Mouse (Mus musculus): ENCODE data around the gene BC107364. TPM values are rescaled to one million over a fixed set of nuclear protein-coding genes. Genes with fewer than 3 reads are reported as not detected.

The BC107364 gene
- total RNA-seq, 2 experiments from 2014 or later = not detected

Other genes with a start within 250 kb of the BC107364 start
- 9.4 and 44.0 TPM in 2 replicates for gene Bola1, start 232.6 kb downstream of the BC107364 start, total RNA-seq (2014; fragmentation: Nextera tagmentation)
- gene Bola1, start 232.6 kb downstream of the BC107364 start, total RNA-seq (2017) = 45.3 and 56.0 TPM in 2 replicates
- gene Hist2h2ab, start 232.4 kb downstream of the BC107364 start, total RNA-seq (2014; fragmentation: Nextera tagmentation) = 2.9 and 4.4 TPM in 2 replicates
- 239 TPM in 2 replicates for gene Hist2h2ab, start 232.4 kb downstream of the BC107364 start, total RNA-seq (2017)
- gene Hist2h2ac, start 231.4 kb downstream of the BC107364 start, total RNA-seq (2014; fragmentation: Nextera tagmentation) = 11.4 and 41.6 TPM in 2 replicates
- gene Hist2h2ac, start 231.4 kb downstream of the BC107364 start, total RNA-seq (2017) = 2,701 and 3,178 TPM in 2 replicates
- 5.1 and 11.2 TPM in 2 replicates for gene Hist2h2be, start 231.2 kb downstream of the BC107364 start, total RNA-seq (2014; fragmentation: Nextera tagmentation)
- gene Hist2h2be, start 231.2 kb downstream of the BC107364 start, total RNA-seq (2017) = 3.3 and 4.4 TPM in 2 replicates
- 35.5 and 102 TPM in 2 replicates for gene Hist2h3c2, start 213.2 kb downstream of the BC107364 start, total RNA-seq (2014; fragmentation: Nextera tagmentation)
- gene Hist2h3c2, start 213.2 kb downstream of the BC107364 start, total RNA-seq (2017) = 160 and 202 TPM in 2 replicates
- 22.0 TPM in 1 of 2 replicates, not detected in the other for gene Hist2h2aa2, start 212.0 kb downstream of the BC107364 start, total RNA-seq (2014; fragmentation: Nextera tagmentation)
- 5,007 TPM in 1 of 2 replicates, not detected in the other for gene Hist2h2aa2, start 212.0 kb downstream of the BC107364 start, total RNA-seq (2017)
- gene Hist2h2aa1, start 206.8 kb downstream of the BC107364 start, total RNA-seq (2014; fragmentation: Nextera tagmentation) = 15.5 and 20.3 TPM in 2 replicates
- gene Hist2h2aa1, start 206.8 kb downstream of the BC107364 start, total RNA-seq (2017) = 5,091 and 8,727 TPM in 2 replicates
- gene Hist2h3c1, start 205.6 kb downstream of the BC107364 start, total RNA-seq (2014; fragmentation: Nextera tagmentation) = 2.6 TPM in 1 of 2 replicates, not detected in the other
- gene Hist2h3c1, start 205.6 kb downstream of the BC107364 start, total RNA-seq (2017) = 3.9 TPM in 1 of 2 replicates, not detected in the other
- gene Hist2h4, start 189.0 kb downstream of the BC107364 start, total RNA-seq (2014; fragmentation: Nextera tagmentation) = 26.9 and 57.4 TPM in 2 replicates
- gene Hist2h4, start 189.0 kb downstream of the BC107364 start, total RNA-seq (2017) = 89.6 and 103 TPM in 2 replicates
- 61.4 and 193 TPM in 2 replicates for gene Hist2h3b, start 183.7 kb downstream of the BC107364 start, total RNA-seq (2014; fragmentation: Nextera tagmentation)
- 408 and 566 TPM in 2 replicates for gene Hist2h3b, start 183.7 kb downstream of the BC107364 start, total RNA-seq (2017)
- 530 and 902 TPM in 2 replicates for gene Hist2h2bb, start 182.6 kb downstream of the BC107364 start, total RNA-seq (2014; fragmentation: Nextera tagmentation)
- gene Hist2h2bb, start 182.6 kb downstream of the BC107364 start, total RNA-seq (2017) = 6,305 and 6,740 TPM in 2 replicates
- not detected in 2 replicates for gene Fcgr1, start 158.3 kb downstream of the BC107364 start, total RNA-seq (2014; fragmentation: Nextera tagmentation)
- 0.04 and 4.6 TPM in 2 replicates for gene Fcgr1, start 158.3 kb downstream of the BC107364 start, total RNA-seq (2017)
- gene Hfe2, start 72.9 kb upstream of the BC107364 start, total RNA-seq (2014; fragmentation: Nextera tagmentation) = not detected in 2 replicates
- gene Hfe2, start 72.9 kb upstream of the BC107364 start, total RNA-seq (2017) = not detected in 2 replicates
- 80.1 and 110 TPM in 2 replicates for gene Txnip, start 105.7 kb upstream of the BC107364 start, total RNA-seq (2014; fragmentation: Nextera tagmentation)
- gene Txnip, start 105.7 kb upstream of the BC107364 start, total RNA-seq (2017) = 79.0 and 80.5 TPM in 2 replicates
- gene Gm16253, start 124.7 kb upstream of the BC107364 start, total RNA-seq (2014; fragmentation: Nextera tagmentation) = not detected in 2 replicates
- not detected in 2 replicates for gene Gm16253, start 124.7 kb upstream of the BC107364 start, total RNA-seq (2017)
- gene Polr3gl, start 141.9 kb upstream of the BC107364 start, total RNA-seq (2014; fragmentation: Nextera tagmentation) = 15.6 and 43.7 TPM in 2 replicates
- gene Polr3gl, start 141.9 kb upstream of the BC107364 start, total RNA-seq (2017) = 50.5 and 57.8 TPM in 2 replicates
- not detected in 2 replicates for gene Ankrd34a, start 144.3 kb upstream of the BC107364 start, total RNA-seq (2014; fragmentation: Nextera tagmentation)
- gene Ankrd34a, start 144.3 kb upstream of the BC107364 start, total RNA-seq (2017) = not detected in 2 replicates
- gene Lix1l, start 148.8 kb upstream of the BC107364 start, total RNA-seq (2014; fragmentation: Nextera tagmentation) = 2.2 and 2.3 TPM in 2 replicates
- gene Lix1l, start 148.8 kb upstream of the BC107364 start, total RNA-seq (2017) = 1.7 and 2.1 TPM in 2 replicates
- gene Rbm8a, start 177.6 kb upstream of the BC107364 start, total RNA-seq (2014; fragmentation: Nextera tagmentation) = 112 and 120 TPM in 2 replicates
- gene Rbm8a, start 177.6 kb upstream of the BC107364 start, total RNA-seq (2017) = 64.5 and 64.7 TPM in 2 replicates
- gene Pex11b, start 183.1 kb upstream of the BC107364 start, total RNA-seq (2014; fragmentation: Nextera tagmentation) = 23.6 and 41.6 TPM in 2 replicates
- 14.5 and 20.1 TPM in 2 replicates for gene Pex11b, start 183.1 kb upstream of the BC107364 start, total RNA-seq (2017)
- gene Gm42957, start 183.2 kb upstream of the BC107364 start, total RNA-seq (2014; fragmentation: Nextera tagmentation) = 0.15 TPM in 1 of 2 replicates, not detected in the other
- gene Gm42957, start 183.2 kb upstream of the BC107364 start, total RNA-seq (2017) = not detected in 2 replicates
- 1.3 TPM in 1 of 2 replicates, not detected in the other for gene Itga10, start 193.3 kb upstream of the BC107364 start, total RNA-seq (2014; fragmentation: Nextera tagmentation)
- gene Itga10, start 193.3 kb upstream of the BC107364 start, total RNA-seq (2017) = 0.34 TPM in 1 of 2 replicates, not detected in the other
- not detected in 2 replicates for gene Ankrd35, start 217.8 kb upstream of the BC107364 start, total RNA-seq (2014; fragmentation: Nextera tagmentation)
- gene Ankrd35, start 217.8 kb upstream of the BC107364 start, total RNA-seq (2017) = not detected in 2 replicates
- 8.1 and 14.4 TPM in 2 replicates for gene Pias3, start 244.1 kb upstream of the BC107364 start, total RNA-seq (2014; fragmentation: Nextera tagmentation)
- 3.3 and 8.2 TPM in 2 replicates for gene Pias3, start 244.1 kb upstream of the BC107364 start, total RNA-seq (2017)

Measured in granulocyte monocyte progenitor cell, adult 5-6 weeks (primary cell).